Mouse (Mus musculus) liver, adult 2 months (tissue): ENCODE results near the gene Trpv4.

Experiments
- CTCF ChIP-seq: fragments of 200-500 bp; IDR thresholded peaks from 2 replicates; pipeline ENCODE4 v1.5.1; 2011; ENCODE audit warnings: low read depth, low read length, control low read depth
- POLR2A ChIP-seq: fragments of 200-500 bp; IDR thresholded peaks from 2 replicates; pipeline ENCODE4 v1.6.1; 2011; ENCODE audit warnings: low read length, control low read depth; ENCODE audit not compliant: insufficient read depth; ENCODE audit errors: extremely low read depth

DNA sequence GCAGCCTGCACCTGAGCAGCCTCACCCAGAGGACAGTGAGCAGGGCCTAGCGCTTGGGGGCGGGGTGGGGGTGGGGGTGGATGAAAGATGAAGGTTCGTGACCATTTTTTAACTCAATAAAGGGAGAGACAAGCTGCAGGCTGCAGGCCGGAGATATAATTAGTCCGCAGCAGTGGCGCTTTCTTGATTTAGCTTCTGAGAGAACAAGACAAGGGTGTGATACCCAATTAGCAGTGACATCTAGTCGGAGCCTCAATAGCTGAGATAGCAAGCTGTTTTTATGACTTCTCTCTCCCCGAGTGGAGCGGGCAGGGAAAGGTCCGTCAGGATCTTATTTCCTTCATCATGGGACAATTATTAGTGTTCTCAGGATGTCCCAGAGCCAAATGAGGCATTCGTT, 83.2 kb downstream of the Trpv4 start:
- no peak for TF ChIP-seq CTCF
- TF ChIP-seq POLR2A: no peak
